Mouse (Mus musculus) activated CD4-positive, CD25-positive, alpha-beta regulatory T cell, adult 9 weeks (primary cell): ENCODE results near the gene Hopx. TPM values are rescaled to one million over a fixed set of nuclear protein-coding genes. Genes with fewer than 3 reads are reported as not detected.

Experiments used
- polyA plus RNA-seq: library from polyadenylated mRNA; unstranded; fragments of 100-300 nt; shearing (Covaris generic); gene quantifications from one replicate; pipeline ENCODE4 v1.2.1, GENCODE M21; 2017

The Hopx gene
- 315 TPM for polyA plus RNA-seq

DNA sequence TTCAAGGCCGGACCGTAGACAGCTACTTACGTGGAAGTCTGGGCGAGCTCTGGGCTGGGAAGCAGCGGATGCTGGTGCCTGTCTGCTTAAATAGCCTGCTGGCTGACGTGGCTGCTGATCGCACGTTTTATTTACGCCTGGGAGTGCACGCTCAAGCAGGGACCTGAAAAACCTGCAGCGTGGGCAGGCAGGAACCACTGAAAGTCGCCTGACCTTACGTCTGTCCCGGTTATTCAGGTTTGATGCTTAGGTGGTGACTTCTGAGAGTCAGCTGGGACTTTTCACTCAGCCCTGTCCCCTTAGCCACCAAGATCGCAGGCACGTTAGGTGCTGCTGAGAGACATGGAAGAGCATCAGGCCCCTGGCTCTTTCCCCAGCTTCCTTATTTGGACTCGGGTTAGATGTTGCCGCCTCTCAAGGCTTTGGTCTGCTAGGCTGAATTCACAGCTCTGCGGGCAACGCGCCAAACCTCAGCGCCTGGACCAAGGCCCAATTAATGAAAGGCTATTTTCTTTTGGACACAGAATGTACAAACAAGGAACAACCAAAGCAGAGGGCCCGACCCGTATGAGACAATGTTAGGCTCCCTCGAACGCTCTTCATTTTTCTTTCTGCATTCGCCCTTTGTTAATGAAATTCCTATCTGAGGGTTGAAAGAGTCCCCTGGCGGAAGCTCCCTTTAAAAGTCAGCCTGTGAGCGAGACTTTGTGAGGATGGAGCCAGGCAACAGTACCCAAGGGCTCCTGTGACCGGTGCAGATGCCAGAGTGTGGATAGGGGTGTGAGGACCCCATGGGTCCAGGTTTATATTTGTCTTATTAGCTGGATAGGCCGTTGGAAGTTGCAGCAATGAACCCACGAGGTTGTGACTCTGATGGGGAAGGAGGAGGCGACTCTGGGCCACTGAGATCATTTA, at the start of gene Hopx:
Gene Hopx (minus strand): TSS at position 305 of the 915 bp plus-strand sequence.

Other genes with a start within 250 kb of the Hopx start
- 28.2 TPM for gene Aasdh, start 209.6 kb downstream of the Hopx start, polyA plus RNA-seq
- gene Paics, start 163.8 kb downstream of the Hopx start, polyA plus RNA-seq = 138 TPM
- gene Ppat, start 163.5 kb downstream of the Hopx start, polyA plus RNA-seq = 56.2 TPM
- 111 TPM for gene Srp72, start 140.4 kb downstream of the Hopx start, polyA plus RNA-seq
- not detected for gene Arl9, start 111.1 kb downstream of the Hopx start, polyA plus RNA-seq
- not detected for gene Thegl, start 99.1 kb downstream of the Hopx start, polyA plus RNA-seq
- gene Spink2, start 96.3 kb upstream of the Hopx start, polyA plus RNA-seq = not detected
- gene Rest, start 150.4 kb upstream of the Hopx start, polyA plus RNA-seq = 15.5 TPM
- gene Noa1, start 195.0 kb upstream of the Hopx start, polyA plus RNA-seq = 8.8 TPM
- 78.1 TPM for gene Polr2b, start 195.0 kb upstream of the Hopx start, polyA plus RNA-seq